Mouse (Mus musculus) hindbrain, embryonic 16.5 days (tissue): Measurements from ENCODE around the gene Pom121. TPM values are rescaled to one million over a fixed set of nuclear protein-coding genes. Genes with fewer than 3 reads are reported as not detected.

Source experiments
- ATAC-seq: fragments of 200-750 bp; cut with Nextera tagmentation; 2 replicates; pipeline ENCODE4 v1.8.0; 2017; ENCODE audit warnings: moderate TSS enrichment, moderate library complexity
- H3K27ac ChIP-seq: fragments of 300-500 bp; sonication (generic); 2 replicates; pipeline ENCODE4 v1.5.1; 2014; ENCODE audit warnings: low read depth, mild to moderate bottlenecking, control low read depth, low read length, moderate library complexity
- H3K27me3 ChIP-seq: fragments of 300-500 bp; sonication (generic); replicated peaks from 2 replicates; pipeline ENCODE4 v1.6.1; 2014; ENCODE audit warnings: low read length; ENCODE audit not compliant: control insufficient read depth, insufficient read depth
- H3K36me3 ChIP-seq: fragments of 300-500 bp; sonication (generic); 2 replicates; pipeline ENCODE4 v1.6.1; 2014; ENCODE audit warnings: mild to moderate bottlenecking, low read length, moderate library complexity, mixed read lengths; ENCODE audit not compliant: control insufficient read depth, insufficient read depth
- H3K4me1 ChIP-seq: fragments of 300-500 bp; sonication (generic); 2 replicates; pipeline ENCODE4 v1.6.1; 2014; ENCODE audit warnings: low read depth, low read length; ENCODE audit not compliant: control insufficient read depth, insufficient read depth
- H3K4me2 ChIP-seq: fragments of 300-500 bp; sonication (generic); 2 replicates; pipeline ENCODE4 v1.6.1; 2014; ENCODE audit warnings: mild to moderate bottlenecking, low read length, control low read depth, moderate library complexity
- H3K4me3 ChIP-seq: fragments of 300-500 bp; sonication (generic); 2 replicates; pipeline ENCODE4 v1.5.1; 2014; ENCODE audit warnings: mild to moderate bottlenecking, low read length, control low read depth, moderate library complexity
- H3K9ac ChIP-seq: fragments of 300-500 bp; sonication (generic); 2 replicates; pipeline ENCODE4 v1.6.1; 2014; ENCODE audit warnings: low read depth, mild to moderate bottlenecking, control low read depth, low read length, moderate library complexity
- H3K9me3 ChIP-seq: fragments of 300-500 bp; sonication (generic); 2 replicates; pipeline ENCODE4 v1.6.1; 2014; ENCODE audit warnings: mild to moderate bottlenecking, low read length, moderate library complexity; ENCODE audit not compliant: control insufficient read depth
- WGBS: fragments of 180-500 bp; shearing (Covaris S2); extraction: QIAGEN DNeasy Blood & Tissue Kit; methylation state at CpG from one replicate; pipeline ENCODE4 v1.1.7; 2014; 5-methylcytosine and 5-hydroxymethylcytosine counted together
- polyA plus RNA-seq: library from polyadenylated mRNA; unstranded; fragments of >200 nt; fragmentation: Nextera tagmentation; extraction: Ambion mirVana; gene quantifications from 2 replicates; pipeline ENCODE4 v1.2.1, GENCODE M21; 2015

Gene Pom121
- polyA plus RNA-seq, 1 experiment from 2014 or later = 7.4 TPM

DNA sequence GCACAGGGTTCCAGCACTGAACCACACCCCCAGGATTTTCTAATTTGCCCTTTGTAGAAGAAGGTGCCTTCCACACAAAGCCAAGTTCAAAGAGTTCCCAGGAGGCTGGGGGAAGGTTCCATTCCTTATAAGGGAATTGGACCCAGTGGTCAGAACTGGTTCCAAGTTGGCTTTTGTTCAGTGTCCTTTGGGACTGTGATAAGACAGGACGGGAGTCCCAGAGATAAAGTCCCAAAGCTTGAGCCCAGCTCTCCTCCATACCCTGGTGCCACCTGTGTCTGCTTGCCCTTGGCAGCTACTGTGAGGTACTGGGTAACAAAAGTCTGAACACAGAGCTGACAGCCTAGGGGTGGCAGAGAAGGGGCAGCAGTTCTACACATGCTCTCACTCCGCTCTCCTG is 34.6 kb downstream of the Pom121 start:
- no peak overlapping the region for H3K4me3 ChIP-seq
- no peak overlapping the region for H3K9ac ChIP-seq
- H3K4me2 ChIP-seq = no peak overlapping the region
- H3K27me3 ChIP-seq = no peaks in the 10 kb centered on the region
- peaks cover 3% of the 10 kb centered on the region; the same call in 1 of the 2 replicates for H3K9me3 ChIP-seq
- WGBS = 91% methylated on average over 2 of the region's 2 CpGs
- no peak overlapping the region for H3K27ac ChIP-seq
- ATAC-seq = no peak
- H3K4me1 ChIP-seq = no peaks in the 10 kb centered on the region
- no peaks in the 10 kb centered on the region for H3K36me3 ChIP-seq

- H3K4me1 ChIP-seq = no peaks in the 10 kb centered on the region
- no peak for ATAC-seq
- H3K36me3 ChIP-seq = no peaks in the 10 kb centered on the region
- no peaks in the 10 kb centered on the region for H3K27me3 ChIP-seq
- no peak overlapping the region for H3K9ac ChIP-seq
- 90% methylated on average over 2 of the region's 2 CpGs for WGBS
- H3K9me3 ChIP-seq = peaks cover 3% of the 10 kb centered on the region; the same call in 1 of the 2 replicates
- no peak overlapping the region for H3K27ac ChIP-seq
- no peak overlapping the region for H3K4me2 ChIP-seq
- H3K4me3 ChIP-seq = no peak overlapping the region
Measured at GRCm38 (mm10) chr5:135357556-135357955, 36.8 kb downstream of the Pom121 start.

GRCm38 (mm10) chr5:135356090-135356489 is 38.3 kb downstream of the Pom121 start:
- Histone ChIP-seq H3K9ac (no peak overlapping the region), H3K4me2 (no peak overlapping the region), H3K27ac (no peak overlapping the region), H3K36me3 (no peaks in the 10 kb centered on the region), H3K27me3 (no peaks in the 10 kb centered on the region), H3K4me1 (no peaks in the 10 kb centered on the region), H3K9me3 (peaks cover 3% of the 10 kb centered on the region; the same call in 1 of the 2 replicates), H3K4me3 (no peak overlapping the region)
- 32% methylated on average over 1 of the region's 1 CpGs for whole genome bisulfite sequencing
- ATAC-seq = no peak

GRCm38 (mm10) chr5:135353564-135353963 is 40.8 kb downstream of the Pom121 start:
- 22% methylated on average over 20 of the region's 20 CpGs for WGBS
- peaks cover 11% of the 10 kb centered on the region for H3K9me3 ChIP-seq
- H3K27me3 ChIP-seq = no peaks in the 10 kb centered on the region
- ATAC-seq = no peak
- H3K4me2 ChIP-seq = no peak overlapping the region
- no peaks in the 10 kb centered on the region for H3K36me3 ChIP-seq
- H3K9ac ChIP-seq = no peak overlapping the region
- H3K4me3 ChIP-seq = no peak overlapping the region
- no peak overlapping the region for H3K27ac ChIP-seq
- no peaks in the 10 kb centered on the region for H3K4me1 ChIP-seq

- H3K9ac ChIP-seq = no peak within 1 kb of the TSS
- no peaks in the 10 kb centered on the region for H3K36me3 ChIP-seq
- no peak within 1 kb of the TSS for H3K27ac ChIP-seq
- no peak for ATAC-seq
- 63% methylated on average over 9 of the region's 9 CpGs for WGBS
- H3K27me3 ChIP-seq = no peaks in the 10 kb centered on the region
- H3K4me2 ChIP-seq = no peak within 1 kb of the TSS
- H3K4me3 ChIP-seq = no peak within 1 kb of the TSS
- H3K4me1 ChIP-seq = no peaks in the 10 kb centered on the region
- H3K9me3 ChIP-seq = peaks cover 11% of the 10 kb centered on the region
Measured at GRCm38 (mm10) chr5:135352995-135353394, 41.4 kb downstream of the Pom121 start, which contains the start of gene Trim50. Gene Trim50, plus strand, starts transcription at chr5:135353295.

DNA sequence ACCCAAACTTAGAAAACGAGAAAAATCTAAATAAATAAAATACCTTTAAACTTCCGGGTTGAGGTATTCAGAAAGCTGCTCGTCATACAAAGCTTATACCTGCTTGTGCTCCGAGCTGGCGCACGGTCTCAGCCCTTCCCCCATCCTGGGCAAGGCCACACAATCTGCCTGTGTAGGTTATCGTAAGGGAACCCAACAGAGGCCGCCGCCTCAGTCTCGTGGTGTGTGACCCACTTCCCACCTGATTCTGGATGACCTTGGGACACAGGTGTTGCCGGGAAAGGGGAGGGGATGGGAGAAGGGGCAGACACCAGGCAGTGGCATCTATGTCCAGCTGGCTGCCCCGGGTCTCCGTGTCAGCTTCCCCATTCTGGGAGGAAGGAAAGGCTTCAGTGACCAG is 42.7 kb downstream of the Pom121 start:
- Histone ChIP-seq H3K9me3 (peaks cover 8% of the 10 kb centered on the region), H3K4me2 (no peak overlapping the region), H3K9ac (no peak overlapping the region), H3K36me3 (no peaks in the 10 kb centered on the region), H3K27me3 (no peaks in the 10 kb centered on the region), H3K4me3 (no peak overlapping the region), H3K27ac (no peak overlapping the region), H3K4me1 (no peaks in the 10 kb centered on the region)
- ATAC-seq = no peak
- WGBS = 86% methylated on average over 13 of the region's 13 CpGs

DNA sequence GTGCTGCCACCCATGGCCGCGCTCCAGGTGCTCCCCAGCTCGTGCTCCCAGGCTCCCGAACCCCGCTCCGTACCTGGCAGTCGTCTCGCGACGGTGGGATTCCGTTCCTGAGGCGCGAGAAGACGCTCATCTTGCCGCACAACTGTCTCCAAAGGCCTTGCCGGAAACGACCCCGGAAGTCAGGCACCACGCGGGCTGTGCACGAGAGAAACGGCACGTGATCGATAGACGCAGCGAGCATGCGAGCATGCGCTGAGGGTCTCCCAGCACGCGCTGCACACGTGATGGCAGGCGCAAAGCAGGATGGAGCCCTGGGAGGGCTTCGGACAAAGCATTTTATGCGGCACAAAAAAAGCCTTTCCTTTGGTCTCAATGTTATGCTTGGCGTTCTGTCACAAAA is 44.5 kb downstream of the Pom121 start, which contains the start of gene Fkbp6:
TSS of gene Fkbp6 (minus strand) at position 183 of the 400 bp plus-strand sequence.
- WGBS = 88% methylated on average over 35 of the region's 35 CpGs
- Histone ChIP-seq H3K4me1 (no peaks in the 10 kb centered on the region), H3K4me2 (no peak within 1 kb of the TSS), H3K27ac (no peak within 1 kb of the TSS), H3K9me3 (peaks cover 8% of the 10 kb centered on the region), H3K9ac (no peak within 1 kb of the TSS), H3K27me3 (no peaks in the 10 kb centered on the region), H3K4me3 (no peak within 1 kb of the TSS), H3K36me3 (no peaks in the 10 kb centered on the region)
- ATAC-seq = no peak

GRCm38 (mm10) chr5:135347511-135348011 is 46.8 kb downstream of the Pom121 start:
- Histone ChIP-seq H3K9ac (no peak overlapping the region), H3K4me3 (no peak overlapping the region), H3K27ac (no peak overlapping the region), H3K36me3 (no peaks in the 10 kb centered on the region), H3K9me3 (peaks cover 8% of the 10 kb centered on the region), H3K4me1 (no peaks in the 10 kb centered on the region), H3K27me3 (no peaks in the 10 kb centered on the region), H3K4me2 (no peak overlapping the region)
- 73% methylated on average over 4 of the region's 4 CpGs for whole genome bisulfite sequencing
- ATAC-seq = no peak

DNA sequence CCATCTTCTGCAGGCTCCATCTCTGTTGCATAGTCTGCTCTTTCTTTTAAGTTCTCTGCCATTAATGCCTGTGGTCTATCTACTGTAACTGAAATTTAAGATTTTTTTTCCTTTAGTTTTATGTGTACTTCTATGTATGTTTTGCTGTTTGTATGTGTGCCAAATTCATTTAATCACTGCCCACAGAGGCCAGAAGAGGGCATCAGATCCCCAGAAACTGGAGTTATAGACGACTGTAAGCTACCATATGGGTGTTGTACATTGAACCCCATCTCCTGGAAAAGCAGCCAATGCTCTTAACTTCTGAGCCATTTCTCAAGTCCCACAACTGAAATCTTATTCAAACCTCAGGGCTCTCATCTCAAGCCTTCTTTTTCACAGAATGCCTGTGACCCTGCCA is 47.9 kb downstream of the Pom121 start:
- H3K4me2 ChIP-seq = no peak overlapping the region
- WGBS = 33% methylated on average over 1 of the region's 1 CpGs
- no peaks in the 10 kb centered on the region for H3K36me3 ChIP-seq
- no peak overlapping the region for H3K9ac ChIP-seq
- H3K27me3 ChIP-seq = no peaks in the 10 kb centered on the region
- no peak overlapping the region for H3K27ac ChIP-seq
- ATAC-seq = no peak
- H3K4me1 ChIP-seq = no peaks in the 10 kb centered on the region
- peaks cover 8% of the 10 kb centered on the region for H3K9me3 ChIP-seq
- H3K4me3 ChIP-seq = no peak overlapping the region

DNA sequence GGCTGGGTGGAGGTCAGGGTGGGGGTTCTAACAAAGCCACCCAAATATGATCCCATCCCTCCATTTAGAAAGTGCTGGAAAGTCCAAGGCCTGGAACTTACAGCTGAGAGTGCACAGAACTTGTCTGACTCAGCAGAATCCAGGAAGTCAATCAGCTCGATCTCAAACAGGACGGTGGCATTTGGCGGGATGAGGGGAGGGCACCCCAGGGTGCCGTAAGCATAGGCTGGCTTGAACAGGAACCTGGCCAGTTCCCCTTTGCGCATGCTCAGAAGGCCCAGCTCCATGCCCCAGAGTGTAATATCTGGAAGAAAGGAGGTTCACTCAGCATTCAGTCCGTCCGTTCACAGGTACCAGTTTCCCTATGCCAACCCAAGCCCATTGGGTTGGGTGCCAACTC is 48.4 kb downstream of the Pom121 start:
- Histone ChIP-seq H3K4me1 (no peaks in the 10 kb centered on the region), H3K9me3 (peaks cover 8% of the 10 kb centered on the region), H3K4me3 (no peak overlapping the region), H3K36me3 (no peaks in the 10 kb centered on the region), H3K9ac (no peak overlapping the region), H3K27ac (no peak overlapping the region), H3K27me3 (no peaks in the 10 kb centered on the region), H3K4me2 (no peak overlapping the region)
- ATAC-seq = no peak
- WGBS = 72% methylated on average over 7 of the region's 7 CpGs
